Mouse (Mus musculus) midbrain, postnatal 0 days (tissue): Measurements from ENCODE around the gene Cdh13. TPM values are rescaled to one million over a fixed set of nuclear protein-coding genes. Genes with fewer than 3 reads are reported as not detected.

Experiments
- ATAC-seq: fragments of 200-750 bp; cut with Nextera tagmentation; 2 replicates; pipeline ENCODE4 v1.8.0; 2017; ENCODE audit warnings: moderate number of reproducible peaks, mild to moderate bottlenecking, moderate TSS enrichment, moderate library complexity; ENCODE audit not compliant: low FRiP score
- DNase-seq: peaks from one replicate; pipeline ENCODE4 v3.0.0-alpha.2; 2015; ENCODE audit warnings: low spot score
- H3K27ac ChIP-seq: fragments of 300-500 bp; sonication (generic); 2 replicates; pipeline ENCODE4 v1.5.1; 2014; ENCODE audit warnings: low read depth, mild to moderate bottlenecking, low read length, mixed read lengths
- H3K27me3 ChIP-seq: fragments of 300-500 bp; sonication (generic); 2 replicates; pipeline ENCODE4 v1.6.1; 2014; ENCODE audit warnings: low read length, control low read depth, mixed read lengths; ENCODE audit not compliant: insufficient read depth
- H3K36me3 ChIP-seq: fragments of 300-500 bp; sonication (generic); 2 replicates; pipeline ENCODE4 v1.6.1; 2014; ENCODE audit warnings: low read length, control low read depth, mixed read lengths; ENCODE audit not compliant: insufficient read depth
- H3K4me1 ChIP-seq: fragments of 300-500 bp; sonication (generic); 2 replicates; pipeline ENCODE4 v1.6.1; 2014; ENCODE audit warnings: mild to moderate bottlenecking, control low read depth, antibody characterized with exemption, low read length, mixed read lengths; ENCODE audit not compliant: insufficient read depth
- H3K4me2 ChIP-seq: fragments of 300-500 bp; sonication (generic); 2 replicates; pipeline ENCODE4 v1.6.1; 2014; ENCODE audit warnings: low read depth, mild to moderate bottlenecking, low read length, mixed read lengths; ENCODE audit not compliant: poor library complexity, severe bottlenecking
- H3K4me3 ChIP-seq: fragments of 300-500 bp; sonication (generic); 2 replicates; pipeline ENCODE4 v1.5.1; 2014; ENCODE audit warnings: low read depth, mild to moderate bottlenecking, low read length, moderate library complexity
- H3K9ac ChIP-seq: fragments of 300-500 bp; sonication (generic); replicated peaks from 2 replicates; pipeline ENCODE4 v1.6.1; 2014; ENCODE audit warnings: mild to moderate bottlenecking, low read length, moderate library complexity, mixed read lengths; ENCODE audit not compliant: poor library complexity, severe bottlenecking
- H3K9me3 ChIP-seq: fragments of 300-500 bp; sonication (generic); 2 replicates; pipeline ENCODE4 v1.6.1; 2016; ENCODE audit warnings: low read length, control low read depth
- CTCF ChIP-seq: IDR thresholded peaks from 2 replicates; pipeline ENCODE4 v1.5.1; 2016; ENCODE audit warnings: antibody characterized with exemption, mild to moderate bottlenecking
- WGBS: fragments of 180-500 bp; shearing (Covaris S2); extraction: QIAGEN DNeasy Blood & Tissue Kit; methylation state at CpG from one replicate; pipeline ENCODE4 v1.1.7; 2014; 5-methylcytosine and 5-hydroxymethylcytosine counted together
- polyA plus RNA-seq: library from polyadenylated mRNA; unstranded; fragments of >200 nt; fragmentation: Nextera tagmentation; extraction: Ambion mirVana; gene quantifications from 2 replicates; pipeline ENCODE4 v1.2.1, GENCODE M21; 2015
- total RNA-seq: library from RNA; depleted of rRNA; stranded (reverse); fragments of >200 nt; gene quantifications from 2 replicates; pipeline ENCODE4 v1.2.3, GENCODE M21; 2014

Cdh13 gene
- total and polyA plus RNA-seq, 2 experiments from 2014 or later: 199 to 203 TPM

- ATAC-seq: no peak
- no peaks in the 10 kb centered on the region for H3K9me3 ChIP-seq
- H3K4me1 ChIP-seq: peaks cover 9% of the 10 kb centered on the region; the same call in 1 of the 2 replicates
- WGBS: 78% methylated on average over 7 of the region's 7 CpGs
- no peak overlapping the region for H3K27ac ChIP-seq
- H3K4me2 ChIP-seq: no peak overlapping the region
- DNase-seq: no peak
- H3K27me3 ChIP-seq: no peaks in the 10 kb centered on the region
- H3K9ac ChIP-seq: no peak overlapping the region
- peak; percentile 39 for TF ChIP-seq CTCF
- no peaks in the 10 kb centered on the region for H3K36me3 ChIP-seq
- H3K4me3 ChIP-seq: no peak overlapping the region
Measured at GRCm38 (mm10) chr8:118334933-118335332, 51.4 kb downstream of the Cdh13 start.

DNA sequence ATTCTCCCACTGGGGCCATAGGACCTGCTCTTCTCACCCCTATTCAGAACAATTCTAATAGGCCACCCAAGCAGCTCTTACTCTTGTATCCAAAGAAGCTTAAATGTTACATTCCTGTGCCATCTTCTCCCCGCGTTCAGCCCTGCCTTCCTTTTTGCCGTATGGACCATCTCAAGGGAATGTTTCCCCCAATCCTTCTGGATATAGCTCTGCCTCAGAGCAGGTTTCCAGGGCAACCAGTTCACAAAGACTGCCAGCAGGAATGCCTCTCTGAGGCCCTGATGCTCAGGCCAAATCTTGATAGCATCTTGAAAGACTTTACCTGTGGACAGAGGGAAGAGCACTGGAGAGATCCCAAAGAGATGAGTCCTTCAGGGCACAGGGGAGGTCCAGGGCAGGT lies 56.2 kb downstream of the Cdh13 start:
- peak; percentile 70 for DNase-seq
- TF ChIP-seq CTCF: no peak
- no peaks in the 10 kb centered on the region for H3K36me3 ChIP-seq
- H3K27me3 ChIP-seq: no peaks in the 10 kb centered on the region
- no peak overlapping the region for H3K9ac ChIP-seq
- peak overlapping the region; percentile 51 for H3K27ac ChIP-seq
- ATAC-seq: no peak
- H3K4me1 ChIP-seq: peaks cover 11% of the 10 kb centered on the region; the same call in 1 of the 2 replicates
- no peak overlapping the region for H3K4me3 ChIP-seq
- WGBS: 26% methylated on average over 3 of the region's 3 CpGs
- no peaks in the 10 kb centered on the region for H3K9me3 ChIP-seq
- H3K4me2 ChIP-seq: no peak overlapping the region

DNA sequence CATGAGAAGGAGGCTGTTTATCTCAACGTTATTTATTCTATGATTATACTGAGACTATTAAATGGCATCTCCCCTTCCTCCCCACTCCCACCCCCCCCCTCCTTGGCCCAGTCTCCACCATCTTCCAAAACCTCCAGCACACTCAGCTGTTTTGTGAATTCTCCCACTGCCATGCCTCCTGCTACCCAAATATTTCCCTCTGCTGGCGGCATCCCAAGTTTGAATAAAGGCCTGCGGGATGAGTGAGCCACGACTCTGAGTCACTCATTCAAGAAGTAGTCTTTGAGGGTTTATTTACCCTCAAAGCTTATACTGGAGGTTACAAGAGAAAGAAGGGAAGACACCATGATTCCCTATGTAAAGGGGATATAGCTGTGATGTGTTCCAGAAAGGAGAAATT lies 59.7 kb downstream of the Cdh13 start:
- Histone ChIP-seq H3K27ac (no peak overlapping the region), H3K9me3 (no peaks in the 10 kb centered on the region), H3K4me2 (no peak overlapping the region), H3K4me1 (peaks cover 11% of the 10 kb centered on the region; the same call in 1 of the 2 replicates), H3K27me3 (no peaks in the 10 kb centered on the region), H3K9ac (no peak overlapping the region), H3K36me3 (no peaks in the 10 kb centered on the region), H3K4me3 (no peak overlapping the region)
- no peak for TF ChIP-seq CTCF
- WGBS: 54% methylated on average over 4 of the region's 4 CpGs
- peak; percentile 49 for DNase-seq
- ATAC-seq: no peak

- no peak overlapping the region for H3K4me2 ChIP-seq
- no peak for ATAC-seq
- no peak overlapping the region for H3K27ac ChIP-seq
Measured at GRCm38 (mm10) chr8:118348710-118349489, 65.4 kb downstream of the Cdh13 start.

GRCm38 (mm10) chr8:118350136-118350535 lies 66.6 kb downstream of the Cdh13 start:
- no peak for DNase-seq
- no peak for TF ChIP-seq CTCF
- 22% methylated on average over 7 of the region's 7 CpGs for WGBS
- Histone ChIP-seq H3K4me2 (no peak overlapping the region), H3K9ac (no peak overlapping the region), H3K36me3 (no peaks in the 10 kb centered on the region), H3K9me3 (no peaks in the 10 kb centered on the region), H3K27ac (no peak overlapping the region), H3K27me3 (no peaks in the 10 kb centered on the region), H3K4me1 (no peaks in the 10 kb centered on the region), H3K4me3 (no peak overlapping the region)
- ATAC-seq: no peak

More at GRCm38 (mm10) chr8:118348710-118349489, 65.4 kb downstream of the Cdh13 start:
- WGBS: 91% methylated on average over 9 of the region's 9 CpGs
- Histone ChIP-seq H3K4me3 (no peak overlapping the region), H3K4me1 (no peaks in the 10 kb centered on the region), H3K9ac (no peak overlapping the region), H3K27me3 (no peaks in the 10 kb centered on the region), H3K9me3 (no peaks in the 10 kb centered on the region), H3K36me3 (no peaks in the 10 kb centered on the region)
- DNase-seq: no peak
- no peak for TF ChIP-seq CTCF

DNA sequence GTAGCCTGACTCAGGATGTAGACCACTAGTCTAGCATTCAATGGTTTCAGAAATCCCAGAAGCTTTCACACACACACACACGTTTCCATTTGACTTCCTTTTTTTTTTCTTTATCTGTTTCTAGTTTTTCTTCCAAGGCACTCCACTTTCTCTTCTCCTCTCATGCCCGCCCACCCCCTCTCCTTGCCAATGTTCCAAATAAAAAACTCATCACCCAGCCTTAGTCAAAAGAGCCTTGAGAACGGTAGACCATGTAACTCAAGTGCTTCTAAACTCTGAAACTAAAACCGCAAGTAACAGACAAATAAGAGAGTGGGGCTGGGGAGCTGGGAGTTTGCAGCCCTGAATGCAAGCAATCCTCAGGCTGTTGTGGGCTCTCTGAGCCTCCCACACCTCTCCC lies 69.5 kb downstream of the Cdh13 start:
- H3K36me3 ChIP-seq: no peaks in the 10 kb centered on the region
- H3K4me2 ChIP-seq: no peak overlapping the region
- no peak for ATAC-seq
- no peak overlapping the region for H3K4me3 ChIP-seq
- H3K27ac ChIP-seq: no peak overlapping the region
- H3K9ac ChIP-seq: no peak overlapping the region
- TF ChIP-seq CTCF: no peak
- no peaks in the 10 kb centered on the region for H3K4me1 ChIP-seq
- DNase-seq: no peak
- 78% methylated on average over 4 of the region's 4 CpGs for WGBS
- no peaks in the 10 kb centered on the region for H3K27me3 ChIP-seq
- no peaks in the 10 kb centered on the region for H3K9me3 ChIP-seq
